ENCODE assay signal across 19 mouse cellular contexts in the genomic region with DNA sequence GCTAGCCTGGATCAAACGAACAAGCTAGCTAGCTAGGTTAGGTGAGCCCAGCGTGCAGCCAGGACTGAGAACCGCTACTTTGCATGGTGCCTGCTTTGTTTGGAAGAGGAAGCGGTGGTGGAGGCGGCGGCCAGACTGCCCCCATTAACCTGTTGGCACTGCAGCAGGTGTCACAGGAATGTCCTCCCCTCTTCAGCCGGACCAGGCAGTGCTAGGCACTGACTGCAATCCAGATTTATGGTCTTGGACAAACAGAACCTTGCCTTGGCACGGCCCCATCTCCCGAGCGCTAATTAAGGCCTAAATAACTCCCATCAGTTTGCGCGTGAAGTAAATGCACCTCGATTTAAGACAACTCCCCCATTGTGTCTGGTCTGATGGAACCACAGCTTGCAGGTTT.
A peak's percentile ranks its signal among the peaks of the same experiment; 100 is the strongest.
DNase-seq lines count a peak whose midpoint lies in the region; ATAC-seq lines count a peak whose summit lies in the region.
"Had no signal": no experiment of that assay in that cellular context is flagged by ENCODE, and none has a peak within 500 bp of the region (broad histone marks: within the 10 kb centered on the region; RNA-seq: fewer than 3 reads in every experiment).

No protein-coding gene starts in this region.

- no peaks in the 10 kb centered on the region for H3K9me3 ChIP-seq in kidney, embryonic 15.5 days (replicated peaks)
- H3K9me3 ChIP-seq in heart, embryonic 12.5 days (replicated peaks) = 0 out of 2 replicates have a peak, but pooled peaks cover 10% of the 10 kb centered on the region
- 0 out of 2 replicates have a peak, but pooled peaks cover 3% of the 10 kb centered on the region for H3K9me3 ChIP-seq in embryonic facial prominence, embryonic 10.5 days
- H3K9me3 ChIP-seq: forebrain, embryonic 15.5 days; heart, embryonic 15.5 days; hindbrain, embryonic 12.5 days; intestine, embryonic 15.5 days; lung, embryonic 15.5 days had no signal

- H3K9ac ChIP-seq in kidney, embryonic 15.5 days = no peak overlapping the region
- H3K9ac ChIP-seq in heart, embryonic 12.5 days = no peak overlapping the region
- H3K9ac ChIP-seq: forebrain, embryonic 15.5 days; heart, embryonic 15.5 days; hindbrain, embryonic 12.5 days; intestine, embryonic 15.5 days; lung, embryonic 15.5 days had no signal

- peaks cover 12% of the 10 kb centered on the region for H3K36me3 ChIP-seq in kidney, embryonic 15.5 days
- H3K36me3 ChIP-seq in heart, embryonic 12.5 days = 0 out of 2 replicates have a peak, but pooled peaks cover 8% of the 10 kb centered on the region
- H3K36me3 ChIP-seq in embryonic facial prominence, embryonic 10.5 days (replicated peaks) = peaks cover 84% of the 10 kb centered on the region

- ATAC-seq in kidney, embryonic 15.5 days (replicated peaks; ENCODE audit: low FRiP score) = peak; percentile 58; the same call in 1 of the 2 replicates
- no peak for ATAC-seq in heart, embryonic 12.5 days (ENCODE audit: insufficient number of reproducible peaks, low FRiP score)
- ATAC-seq: forebrain, embryonic 15.5 days; intestine, embryonic 15.5 days; midbrain, embryonic 16.5 days had no signal

- peak overlapping the region; percentile 22; the same call in 1 of the 2 replicates for H3K27ac ChIP-seq in kidney, embryonic 15.5 days
- no peak overlapping the region for H3K27ac ChIP-seq in heart, embryonic 12.5 days (ENCODE audit: poor library complexity, severe bottlenecking)
- no peak overlapping the region for H3K27ac ChIP-seq in embryonic facial prominence, embryonic 10.5 days (replicated peaks)
- H3K27ac ChIP-seq: forebrain, embryonic 15.5 days; gastrocnemius, adult 2 months; heart, embryonic 15.5 days; hindbrain, embryonic 12.5 days; intestine, embryonic 15.5 days; lung, embryonic 15.5 days had no signal

- peak; percentile 50 to 61 for DNase-seq in cerebellum, adult 18-20 months
- no peak for DNase-seq in cerebellum, postnatal 14 days
- peak; percentile 1 to 13 for DNase-seq in urinary bladder, postnatal 36 days (ENCODE audit: low spot score in 2 of 2)
- DNase-seq in urinary bladder, adult 2 months (ENCODE audit: low spot score) = no peak
- DNase-seq in layer of hippocampus, postnatal 36 days = no peak
- no peak for DNase-seq in embryonic facial prominence, embryonic 10.5 days (ENCODE audit: low spot score)
- DNase-seq: gastrocnemius, adult 2 months; heart, adult 11 months; layer of hippocampus, adult 9-11 months; thymus, adult 18-20 months had no signal

- H3K27me3 ChIP-seq in kidney, embryonic 15.5 days = no peaks in the 10 kb centered on the region
- H3K27me3 ChIP-seq in heart, embryonic 12.5 days (replicated peaks) = no peaks in the 10 kb centered on the region
- no peaks in the 10 kb centered on the region for H3K27me3 ChIP-seq in embryonic facial prominence, embryonic 10.5 days (replicated peaks; ENCODE audit: low read depth, poor library complexity, severe bottlenecking)
- H3K27me3 ChIP-seq: forebrain, embryonic 15.5 days; heart, embryonic 15.5 days; hindbrain, embryonic 12.5 days; intestine, embryonic 15.5 days; lung, embryonic 15.5 days had no signal

- H3K4me2 ChIP-seq in kidney, embryonic 15.5 days = no peak overlapping the region
- no peak overlapping the region for H3K4me2 ChIP-seq in heart, embryonic 12.5 days
- H3K4me2 ChIP-seq: forebrain, embryonic 15.5 days; heart, embryonic 15.5 days; hindbrain, embryonic 12.5 days; intestine, embryonic 15.5 days; liver, embryonic 11.5 days; lung, embryonic 15.5 days had no signal

- no peak overlapping the region for H3K4me3 ChIP-seq in kidney, embryonic 15.5 days (replicated peaks)
- no peak overlapping the region for H3K4me3 ChIP-seq in heart, embryonic 12.5 days
- H3K4me3 ChIP-seq in embryonic facial prominence, embryonic 10.5 days = no peak overlapping the region
- H3K4me3 ChIP-seq: forebrain, embryonic 15.5 days; gastrocnemius, adult 2 months; heart, embryonic 15.5 days; hindbrain, embryonic 12.5 days; intestine, embryonic 15.5 days; lung, embryonic 15.5 days had no signal

- peaks cover 23% of the 10 kb centered on the region for H3K4me1 ChIP-seq in kidney, embryonic 15.5 days
- H3K4me1 ChIP-seq in heart, embryonic 12.5 days (replicated peaks) = no peaks in the 10 kb centered on the region
- H3K4me1 ChIP-seq in embryonic facial prominence, embryonic 10.5 days = no peaks in the 10 kb centered on the region
- H3K4me1 ChIP-seq: hindbrain, embryonic 12.5 days; intestine, embryonic 15.5 days; lung, embryonic 15.5 days had no signal

- WGBS in kidney, embryonic 15.5 days = 43% methylated on average over 13 of the region's 13 CpGs
- 79% methylated on average over 13 of the region's 13 CpGs for WGBS in heart, embryonic 12.5 days
- WGBS in embryonic facial prominence, embryonic 10.5 days = 90% methylated on average over 13 of the region's 13 CpGs

Comparison
In these comparisons a context has a peak if more than half of its experiments do, and no peak if none do; other contexts are left out.
1. DNase-seq: peak in cerebellum, adult 18-20 months (2 of 2) and urinary bladder, postnatal 36 days (2 of 2); none in cerebellum, postnatal 14 days (0 of 2), urinary bladder, adult 2 months (single experiment), layer of hippocampus, postnatal 36 days (0 of 2) and embryonic facial prominence, embryonic 10.5 days (single experiment).